Mouse (Mus musculus) cortical plate, adult 2 months (tissue): Measurements from ENCODE around the gene Camta1. TPM values are rescaled to one million over a fixed set of nuclear protein-coding genes. Genes with fewer than 3 reads are reported as not detected.
A peak's percentile ranks its signal among the peaks of the same experiment; 100 is the strongest.

Source experiments
- H3K27ac ChIP-seq: fragments of 200-500 bp; 2 replicates; pipeline ENCODE4 v1.5.1; 2012; ENCODE audit warnings: low read length, control low read depth, inconsistent platforms; ENCODE audit not compliant: insufficient read depth
- H3K4me1 ChIP-seq: fragments of 200-500 bp; 2 replicates; pipeline ENCODE4 v1.6.1; 2011; ENCODE audit warnings: low read length; ENCODE audit not compliant: control insufficient read depth, insufficient read depth
- H3K4me3 ChIP-seq: fragments of 200-500 bp; 2 replicates; pipeline ENCODE4 v1.5.1; 2011; ENCODE audit warnings: mild to moderate bottlenecking, low read length, control low read depth; ENCODE audit not compliant: insufficient read depth
- CTCF ChIP-seq: fragments of 200-500 bp; IDR thresholded peaks from 2 replicates; pipeline ENCODE4 v1.5.1; 2011; ENCODE audit warnings: mild to moderate bottlenecking, control low read depth, low read length; ENCODE audit not compliant: insufficient read depth; ENCODE audit errors: extremely low read depth
- POLR2A ChIP-seq: fragments of 200-500 bp; IDR thresholded peaks from 2 replicates; pipeline ENCODE4 v1.6.1; 2011; ENCODE audit warnings: mild to moderate bottlenecking, low read length, control low read depth; ENCODE audit not compliant: insufficient read depth; ENCODE audit errors: extremely low read depth
- polyA plus RNA-seq: library from polyadenylated mRNA; depleted of rRNA; stranded (reverse); fragments of >200 nt; gene quantifications from 2 replicates; pipeline ENCODE4 v1.2.3, GENCODE M21; 2012

Gene Camta1
- polyA plus RNA-seq, 1 experiment = 111 TPM

GRCm38 (mm10) chr4:151637348-151637747 is 224.3 kb downstream of the Camta1 start:
- TF ChIP-seq CTCF (no peak), POLR2A (no peak)
- 0 out of 2 replicates have a peak overlapping the region, but pooled peaks have one; percentile 17 for H3K27ac ChIP-seq
- H3K4me1 ChIP-seq = peaks cover 14% of the 10 kb centered on the region
- no peak overlapping the region for H3K4me3 ChIP-seq

DNA sequence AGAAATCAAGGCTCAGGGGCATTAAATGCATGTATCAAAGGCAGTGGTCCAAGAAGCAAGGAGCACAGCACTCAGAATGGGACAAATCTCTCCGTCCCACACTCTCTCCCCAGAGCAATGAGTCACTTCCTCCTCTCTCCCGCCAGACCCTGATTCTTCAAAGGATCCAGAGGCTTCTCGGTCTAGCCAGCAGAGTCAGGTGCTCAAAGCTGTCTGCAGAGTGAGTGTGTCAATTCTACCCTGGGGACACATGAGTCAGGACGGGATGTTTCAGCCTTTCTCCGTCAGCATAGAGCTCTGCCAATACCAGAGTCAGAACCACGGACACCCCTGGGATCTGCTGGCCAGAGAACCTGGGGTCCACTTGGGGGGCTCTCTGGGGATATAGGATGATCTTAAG is 226.9 kb downstream of the Camta1 start:
- no peak overlapping the region for H3K27ac ChIP-seq
- no peak overlapping the region for H3K4me3 ChIP-seq
- peaks cover 9% of the 10 kb centered on the region for H3K4me1 ChIP-seq
- no peak for TF ChIP-seq POLR2A
- TF ChIP-seq CTCF = no peak

DNA sequence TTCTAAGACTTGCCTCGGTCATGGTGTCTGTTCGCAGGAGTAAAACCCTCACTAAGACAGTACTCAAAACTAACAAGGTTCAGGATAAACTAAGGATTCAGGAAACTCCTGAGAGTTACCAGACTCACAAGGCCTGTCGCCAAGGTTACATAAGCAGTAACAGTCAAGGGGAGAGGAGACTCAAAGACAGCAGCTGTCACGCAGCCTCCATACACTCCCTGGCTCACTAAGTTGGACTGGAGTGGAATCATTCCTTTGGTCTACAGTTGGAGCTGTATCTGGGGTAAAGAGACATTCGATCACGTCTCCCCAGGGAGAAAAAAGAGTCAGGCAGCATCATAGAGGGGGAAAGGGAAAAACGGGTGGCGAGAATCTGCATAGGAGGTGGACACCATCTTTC is 227.9 kb downstream of the Camta1 start:
- Histone ChIP-seq H3K27ac (no peak overlapping the region), H3K4me3 (no peak overlapping the region), H3K4me1 (peaks cover 7% of the 10 kb centered on the region)
- no peak for TF ChIP-seq POLR2A
- no peak for TF ChIP-seq CTCF

GRCm38 (mm10) chr4:151632321-151632720 is 229.4 kb downstream of the Camta1 start:
- H3K4me3 ChIP-seq = no peak overlapping the region
- no peak for TF ChIP-seq CTCF
- TF ChIP-seq POLR2A = no peak

GRCm38 (mm10) chr4:151630664-151631063 is 231.0 kb downstream of the Camta1 start:
- Histone ChIP-seq H3K4me3 (no peak overlapping the region), H3K27ac (no peak overlapping the region), H3K4me1 (no peaks in the 10 kb centered on the region)
- TF ChIP-seq CTCF (no peak), POLR2A (no peak)

More at GRCm38 (mm10) chr4:151632321-151632720, 229.4 kb downstream of the Camta1 start:
- Histone ChIP-seq H3K27ac (no peak overlapping the region), H3K4me1 (no peaks in the 10 kb centered on the region)

DNA sequence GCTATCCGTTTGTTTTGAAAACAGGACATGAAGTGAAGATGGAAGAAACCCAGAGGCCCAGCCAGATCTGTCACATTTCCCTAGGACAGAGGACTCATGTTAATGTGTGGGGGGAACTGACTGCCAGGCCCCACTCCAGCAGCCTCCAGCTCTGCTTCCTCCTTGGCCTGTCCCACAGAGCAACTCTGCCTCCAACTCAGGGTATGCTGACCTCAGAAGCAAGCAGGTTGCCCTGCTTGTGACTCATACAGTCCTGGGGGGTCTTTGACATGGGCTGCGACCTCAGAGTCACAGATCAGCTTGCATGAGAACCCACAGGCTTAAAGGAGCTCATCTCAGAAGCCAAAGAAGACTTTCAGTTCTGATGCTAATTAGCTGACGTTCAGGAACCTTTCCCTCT is 231.4 kb downstream of the Camta1 start:
- Histone ChIP-seq H3K27ac (no peak overlapping the region), H3K4me3 (no peak overlapping the region), H3K4me1 (no peaks in the 10 kb centered on the region)
- TF ChIP-seq POLR2A (no peak), CTCF (no peak)

DNA sequence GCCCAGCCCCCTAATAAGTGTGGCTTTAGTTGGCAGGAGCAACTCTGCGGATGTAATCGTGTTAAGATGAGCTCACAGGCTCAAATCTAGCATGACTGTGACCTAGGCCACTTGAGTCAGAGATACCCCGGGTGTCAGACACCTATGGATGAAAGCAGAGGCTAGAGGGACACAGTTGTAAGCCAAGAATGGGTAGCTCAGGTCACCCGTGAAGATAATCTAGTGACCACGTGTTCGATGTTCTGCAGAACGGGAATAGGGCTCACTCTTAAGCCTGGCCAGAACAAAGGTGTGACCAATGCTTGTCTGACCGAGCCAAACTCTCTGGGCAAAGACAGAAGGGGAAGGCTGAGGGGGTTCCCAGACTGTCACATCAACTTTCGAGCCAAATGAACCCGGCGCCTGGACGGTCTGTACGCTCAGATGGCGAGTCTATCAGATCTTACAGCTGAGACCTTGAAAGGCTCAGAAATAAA is 242.1 kb downstream of the Camta1 start:
- no peak overlapping the region for H3K4me3 ChIP-seq
- H3K27ac ChIP-seq = no peak overlapping the region
- TF ChIP-seq POLR2A (no peak), CTCF (no peak)
- no peaks in the 10 kb centered on the region for H3K4me1 ChIP-seq

DNA sequence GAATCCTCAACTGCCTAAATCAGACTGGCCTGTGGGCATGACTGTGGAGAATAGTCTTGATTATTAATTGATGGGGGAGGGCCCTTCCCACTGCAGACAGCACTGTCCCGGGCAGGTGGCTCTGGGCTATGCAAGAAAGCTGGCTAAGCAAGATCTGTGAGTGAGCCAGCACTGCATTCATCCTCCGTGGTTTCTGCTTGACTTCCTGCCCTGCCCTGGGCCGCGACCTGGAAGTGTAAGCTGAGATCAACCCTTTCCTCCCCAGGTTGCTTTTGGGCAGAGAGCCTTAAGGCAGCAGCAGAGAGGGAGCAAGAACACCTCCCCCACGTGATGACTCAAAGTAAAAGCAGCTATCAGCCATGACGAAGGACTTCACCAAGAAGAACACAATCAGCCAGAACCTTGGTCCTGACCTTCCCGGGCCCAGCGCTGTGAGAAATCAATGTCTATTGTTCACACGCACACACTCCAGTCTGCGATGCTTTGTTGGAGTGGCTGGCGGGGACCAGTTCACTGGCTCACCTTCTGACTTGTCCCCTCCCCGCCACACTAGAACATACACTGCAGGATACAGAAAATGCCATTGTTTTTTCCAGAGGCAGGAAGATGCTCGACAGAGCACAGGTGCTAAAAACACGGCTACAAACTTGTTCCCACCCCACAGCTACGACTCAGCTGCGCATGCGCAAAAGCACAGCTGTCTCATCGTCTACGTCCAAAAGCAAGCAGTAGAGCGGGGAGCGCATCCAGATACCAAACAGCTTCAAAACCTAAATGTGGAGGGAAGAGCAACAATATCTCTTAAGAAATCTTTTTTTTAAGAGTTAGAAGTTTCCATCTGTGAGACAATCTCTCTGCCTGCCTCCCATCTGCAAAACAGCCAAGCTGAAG is 243.0 kb downstream of the Camta1 start:
- no peaks in the 10 kb centered on the region for H3K4me1 ChIP-seq
- H3K4me3 ChIP-seq = no peak overlapping the region
- TF ChIP-seq POLR2A = no peak
- TF ChIP-seq CTCF = no peak
- H3K27ac ChIP-seq = no peak overlapping the region

DNA sequence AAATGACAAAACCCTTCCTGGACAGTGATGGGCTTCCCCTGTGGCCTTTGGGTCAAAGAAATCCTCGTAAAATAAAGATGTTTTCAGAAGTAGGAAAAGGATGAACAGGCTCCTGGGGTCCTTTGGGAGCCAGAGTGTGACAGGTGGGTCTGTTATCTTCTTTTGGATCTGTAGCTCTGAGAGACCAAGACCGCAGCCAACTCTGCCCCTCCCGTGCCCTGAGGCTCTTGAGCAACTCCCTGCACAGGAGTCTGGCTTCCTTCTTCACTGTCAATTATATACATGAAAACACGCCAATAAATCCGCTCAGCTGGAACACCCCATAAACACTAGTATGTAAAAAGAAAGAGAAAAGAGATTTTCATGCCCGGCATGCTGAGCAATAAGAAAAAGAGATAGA is 250.1 kb downstream of the Camta1 start:
- TF ChIP-seq POLR2A (no peak), CTCF (no peak)
- Histone ChIP-seq H3K4me3 (no peak overlapping the region), H3K27ac (no peak overlapping the region), H3K4me1 (no peaks in the 10 kb centered on the region)

DNA sequence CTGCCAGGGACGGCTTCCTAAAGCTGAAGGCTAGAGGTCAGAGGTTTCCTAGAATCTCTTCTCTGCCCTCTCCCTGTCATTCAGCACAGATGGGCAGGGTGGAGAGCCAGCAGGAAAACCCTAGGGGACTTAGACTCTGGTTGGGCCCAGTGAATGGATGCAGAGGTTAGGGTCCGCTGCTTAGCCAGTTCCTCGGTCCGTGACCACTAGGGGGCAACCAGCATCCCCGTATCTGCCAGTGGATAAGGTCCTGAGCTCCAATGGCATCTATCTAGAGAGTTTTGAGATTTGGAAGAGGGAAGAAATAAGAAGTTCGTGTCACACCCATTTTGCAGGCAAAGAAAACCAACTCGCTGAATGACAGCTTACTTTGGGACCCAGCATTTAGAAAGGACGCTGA is 251.4 kb downstream of the Camta1 start:
- no peaks in the 10 kb centered on the region for H3K4me1 ChIP-seq
- TF ChIP-seq POLR2A (no peak), CTCF (peak; percentile 71)
- H3K4me3 ChIP-seq = no peak overlapping the region
- H3K27ac ChIP-seq = no peak overlapping the region
